Mouse (Mus musculus): ENCODE data around the gene R3hdm1.
A peak's percentile ranks its signal among the peaks of the same experiment; 100 is the strongest.

R3hdm1 gene

GRCm38 (mm10) chr1:128102641-128103461, at the start of gene R3hdm1, which contains the start of gene Zranb3:
TSS of gene R3hdm1 (plus strand) at chr1:128103301.
TSS of gene Zranb3 (minus strand) at chr1:128103047.
- peak; percentile 100 for DNase-seq (ENCODE audit: low read depth, low spot score)

GRCm38 (mm10) chr1:128057269-128057668, 45.8 kb upstream of the R3hdm1 start:
- no peak for DNase-seq (ENCODE audit: low read depth, low spot score)

- no peak for DNase-seq (ENCODE audit: low read depth, low spot score)
Observed at GRCm38 (mm10) chr1:128058625-128059024, 44.5 kb upstream of the R3hdm1 start.

- DNase-seq (ENCODE audit: low read depth, low spot score): no peak
Observed at GRCm38 (mm10) chr1:128060655-128061344, 42.3 kb upstream of the R3hdm1 start.

GRCm38 (mm10) chr1:128061401-128061800, 41.7 kb upstream of the R3hdm1 start:
- no peak for DNase-seq (ENCODE audit: low read depth, low spot score)

GRCm38 (mm10) chr1:128062167-128062566, 40.9 kb upstream of the R3hdm1 start:
- no peak for DNase-seq (ENCODE audit: low read depth, low spot score)

GRCm38 (mm10) chr1:128064716-128065115, 38.4 kb upstream of the R3hdm1 start:
- DNase-seq (ENCODE audit: low read depth, low spot score): no peak

GRCm38 (mm10) chr1:128068945-128069397, 34.1 kb upstream of the R3hdm1 start:
- DNase-seq (ENCODE audit: low read depth, low spot score): no peak

GRCm38 (mm10) chr1:128070003-128070402, 33.1 kb upstream of the R3hdm1 start:
- no peak for DNase-seq (ENCODE audit: low read depth, low spot score)

- no peak for DNase-seq (ENCODE audit: low read depth, low spot score)
Observed at GRCm38 (mm10) chr1:128073051-128073450, 30.1 kb upstream of the R3hdm1 start.

- no peak for DNase-seq (ENCODE audit: low read depth, low spot score)
Observed at GRCm38 (mm10) chr1:128076791-128077479, 26.2 kb upstream of the R3hdm1 start.

- no peak for DNase-seq (ENCODE audit: low read depth, low spot score)
Observed at GRCm38 (mm10) chr1:128077788-128078187, 25.3 kb upstream of the R3hdm1 start.

GRCm38 (mm10) chr1:128078646-128079045, 24.5 kb upstream of the R3hdm1 start:
- DNase-seq (ENCODE audit: low read depth, low spot score): no peak

- no peak for DNase-seq (ENCODE audit: low read depth, low spot score)
Observed at GRCm38 (mm10) chr1:128080936-128081696, 22.0 kb upstream of the R3hdm1 start.

- DNase-seq (ENCODE audit: low read depth, low spot score): no peak
Observed at GRCm38 (mm10) chr1:128081873-128082272, 21.2 kb upstream of the R3hdm1 start.

- DNase-seq (ENCODE audit: low read depth, low spot score): no peak
Observed at GRCm38 (mm10) chr1:128082800-128083199, 20.3 kb upstream of the R3hdm1 start.

GRCm38 (mm10) chr1:128094686-128095085, 8.4 kb upstream of the R3hdm1 start:
- no peak for DNase-seq (ENCODE audit: low read depth, low spot score)

GRCm38 (mm10) chr1:128098309-128098708, 4.8 kb upstream of the R3hdm1 start:
- DNase-seq (ENCODE audit: low read depth, low spot score): no peak

GRCm38 (mm10) chr1:128102251-128102640, 855 bp upstream of the R3hdm1 start:
- DNase-seq (ENCODE audit: low read depth, low spot score): no peak

GRCm38 (mm10) chr1:128103520-128104088, 503 bp downstream of the R3hdm1 start:
- no peak for DNase-seq (ENCODE audit: low read depth, low spot score)

All from retina, adult 2 months (tissue).